Mouse (Mus musculus) myocyte (in vitro differentiated cells): ENCODE results near the gene Tob1. TPM values are rescaled to one million over a fixed set of nuclear protein-coding genes. Genes with fewer than 3 reads are reported as not detected.

Experiments
- H3K27me3 ChIP-seq: one replicate; pipeline ENCODE4 v1.6.1; 2011; ENCODE audit not compliant: control insufficient read depth, insufficient read depth, insufficient read length
- H3K36me3 ChIP-seq: one replicate; pipeline ENCODE4 v1.6.1; 2011; ENCODE audit not compliant: control insufficient read depth, insufficient read depth
- H3K4me2 ChIP-seq: one replicate; pipeline ENCODE4 v1.6.1; 2011; ENCODE audit warnings: low read depth, control low read depth
- H3K4me3 ChIP-seq: one replicate; pipeline ENCODE4 v1.5.1; 2011; ENCODE audit warnings: mild to moderate bottlenecking, control low read depth, moderate library complexity
- H3K79me2 ChIP-seq: one replicate; pipeline ENCODE4 v1.6.1; 2011; ENCODE audit not compliant: control insufficient read depth, insufficient read depth
- H3ac ChIP-seq: one replicate; pipeline ENCODE4 v1.6.1; 2011; ENCODE audit not compliant: control insufficient read depth, insufficient read length
- CEBPB ChIP-seq: IDR thresholded peaks from 2 replicates; pipeline ENCODE4 v1.6.1; 2011; ENCODE audit warnings: mild to moderate bottlenecking, moderate library complexity; ENCODE audit not compliant: poor library complexity, insufficient read depth, severe bottlenecking
- E2F4 ChIP-seq: IDR thresholded peaks from one replicate; pipeline ENCODE4 v1.6.1; 2011; ENCODE audit warnings: mild to moderate bottlenecking, control low read depth, moderate library complexity; ENCODE audit not compliant: insufficient read depth
- MAX ChIP-seq: IDR thresholded peaks from one replicate; pipeline ENCODE4 v1.6.1; 2011; ENCODE audit warnings: low read depth, mild to moderate bottlenecking, control low read depth
- MYOD1 ChIP-seq, 3 experiments: IDR thresholded peaks; one replicate each; pipeline ENCODE4 v1.6.1; 2011; ENCODE audit warnings: control low read depth in 2 of 3, low read depth in 2 of 3, mild to moderate bottlenecking in 2 of 3, moderate library complexity in 1 of 3; ENCODE audit not compliant: insufficient read length in 2 of 3, control insufficient read depth in 1 of 3
- MYOG ChIP-seq, 3 experiments: IDR thresholded peaks; one replicate each; pipeline ENCODE4 v1.6.1; 2011; ENCODE audit warnings: control low read depth in 2 of 3, low read depth in 2 of 3, mild to moderate bottlenecking in 2 of 3; ENCODE audit not compliant: insufficient read length in 2 of 3, control insufficient read depth in 1 of 3, insufficient read depth in 1 of 3
- POLR2A ChIP-seq: IDR thresholded peaks from one replicate; pipeline ENCODE4 v1.6.1; 2011; ENCODE audit warnings: low read depth, mild to moderate bottlenecking, control low read depth, moderate library complexity; ENCODE audit not compliant: insufficient read length
- POLR2AphosphoS2 ChIP-seq: IDR thresholded peaks from one replicate; pipeline ENCODE4 v1.6.1; 2011; ENCODE audit warnings: low read depth, control low read depth; ENCODE audit not compliant: insufficient read length
- REST ChIP-seq: IDR thresholded peaks from one replicate; pipeline ENCODE4 v1.6.1; 2011; ENCODE audit warnings: mild to moderate bottlenecking, control low read depth, moderate library complexity; ENCODE audit not compliant: insufficient read depth, insufficient read length
- SRF ChIP-seq: IDR thresholded peaks from one replicate; pipeline ENCODE4 v1.6.1; 2011; ENCODE audit warnings: low read depth; ENCODE audit not compliant: control insufficient read depth, insufficient read length
- TCF12 ChIP-seq: IDR thresholded peaks from one replicate; pipeline ENCODE4 v1.6.1; 2011; ENCODE audit warnings: mild to moderate bottlenecking, control low read depth; ENCODE audit not compliant: poor library complexity, insufficient read depth, severe bottlenecking
- TCF3 ChIP-seq: IDR thresholded peaks from one replicate; pipeline ENCODE4 v1.6.1; 2011; ENCODE audit warnings: low read depth, control low read depth; ENCODE audit not compliant: insufficient read length
- USF1 ChIP-seq: IDR thresholded peaks from one replicate; pipeline ENCODE4 v1.6.1; 2011; ENCODE audit warnings: low read depth, mild to moderate bottlenecking, control low read depth, moderate library complexity
- polyA plus RNA-seq: library from polyadenylated mRNA; unstranded; fragments of >200 nt; fragmentation: generic; extraction: Trizol; gene quantifications from one replicate; pipeline ENCODE4 v1.2.1, GENCODE M21; 2012; ENCODE audit warnings: missing spikeins

The Tob1 gene
- polyA plus RNA-seq, 1 experiment = 32.8 TPM

- no peaks in the 10 kb centered on the region for H3K27me3 ChIP-seq
- no peak for TF ChIP-seq TCF3
- TF ChIP-seq POLR2A = no peak
- TF ChIP-seq MYOD1 (IDR thresholded peaks at IDR 0.05; ENCODE audit: control insufficient read depth in 1 of 3, insufficient read length in 2 of 3, low read depth in 2 of 3) = no peak
- no peak overlapping the region for H3K4me2 ChIP-seq
- no peak overlapping the region for H3K4me3 ChIP-seq
- no peaks in the 10 kb centered on the region for H3K79me2 ChIP-seq
- no peaks in the 10 kb centered on the region for H3K36me3 ChIP-seq
- H3ac ChIP-seq = no peak overlapping the region
Observed at GRCm38 (mm10) chr11:94175288-94175687, 36.0 kb upstream of the Tob1 start.

- Histone ChIP-seq H3K27me3 (no peaks in the 10 kb centered on the region), H3K79me2 (no peaks in the 10 kb centered on the region), H3K4me3 (no peak overlapping the region), H3ac (no peak overlapping the region), H3K4me2 (no peak overlapping the region), H3K36me3 (no peaks in the 10 kb centered on the region)
- TF ChIP-seq POLR2AphosphoS2 (no peak), MYOD1 (IDR thresholded peaks at IDR 0.05; ENCODE audit: control insufficient read depth in 1 of 3, insufficient read length in 2 of 3, low read depth in 2 of 3) (peak in 1 of 3 experiments; percentile 17), MAX (no peak), TCF3 (no peak), MYOG (IDR thresholded peaks at IDR 0.05; ENCODE audit: control insufficient read depth in 1 of 3, insufficient read depth in 1 of 3, insufficient read length in 2 of 3, low read depth in 2 of 3) (peak in 1 of 3 experiments; percentile 51)
Observed at GRCm38 (mm10) chr11:94175694-94176093, 35.6 kb upstream of the Tob1 start.

- H3ac ChIP-seq = no peak overlapping the region
Observed at GRCm38 (mm10) chr11:94177841-94178585, 33.2 kb upstream of the Tob1 start.

GRCm38 (mm10) chr11:94179768-94180167, 31.5 kb upstream of the Tob1 start:
- Histone ChIP-seq H3K4me3 (no peak overlapping the region), H3K4me2 (no peak overlapping the region), H3K79me2 (no peaks in the 10 kb centered on the region), H3K36me3 (no peaks in the 10 kb centered on the region), H3ac (no peak overlapping the region), H3K27me3 (no peaks in the 10 kb centered on the region)
- TF ChIP-seq POLR2A (no peak), POLR2AphosphoS2 (no peak), REST (no peak), TCF12 (no peak), MYOD1 (IDR thresholded peaks at IDR 0.05; ENCODE audit: control insufficient read depth in 1 of 3, insufficient read length in 2 of 3, low read depth in 2 of 3) (no peak), TCF3 (no peak), MAX (no peak), CEBPB (no peak), USF1 (no peak), SRF (no peak), E2F4 (no peak), MYOG (IDR thresholded peaks at IDR 0.05; ENCODE audit: control insufficient read depth in 1 of 3, insufficient read depth in 1 of 3, insufficient read length in 2 of 3, low read depth in 2 of 3) (no peak)

More at GRCm38 (mm10) chr11:94177841-94178585, 33.2 kb upstream of the Tob1 start:
- no peaks in the 10 kb centered on the region for H3K79me2 ChIP-seq
- H3K4me2 ChIP-seq = no peak overlapping the region
- H3K27me3 ChIP-seq = no peaks in the 10 kb centered on the region
- H3K4me3 ChIP-seq = no peak overlapping the region
- TF ChIP-seq MYOG (IDR thresholded peaks at IDR 0.05; ENCODE audit: control insufficient read depth in 1 of 3, insufficient read depth in 1 of 3, insufficient read length in 2 of 3, low read depth in 2 of 3) (no peak), SRF (no peak), MYOD1 (IDR thresholded peaks at IDR 0.05; ENCODE audit: control insufficient read depth in 1 of 3, insufficient read length in 2 of 3, low read depth in 2 of 3) (no peak), POLR2A (no peak), MAX (no peak), POLR2AphosphoS2 (no peak), TCF3 (no peak), TCF12 (no peak), REST (no peak), CEBPB (no peak), E2F4 (no peak), USF1 (no peak)
- no peaks in the 10 kb centered on the region for H3K36me3 ChIP-seq

- H3K79me2 ChIP-seq = no peaks in the 10 kb centered on the region
- no peak overlapping the region for H3K4me2 ChIP-seq
- H3K4me3 ChIP-seq = no peak overlapping the region
- TF ChIP-seq CEBPB = no peak
- TF ChIP-seq POLR2A = no peak
- no peak for TF ChIP-seq POLR2AphosphoS2
- TF ChIP-seq MAX = no peak
- TF ChIP-seq TCF12 = no peak
- no peak for TF ChIP-seq MYOG (IDR thresholded peaks at IDR 0.05; ENCODE audit: control insufficient read depth in 1 of 3, insufficient read depth in 1 of 3, insufficient read length in 2 of 3, low read depth in 2 of 3)
- no peak for TF ChIP-seq REST
- no peaks in the 10 kb centered on the region for H3K27me3 ChIP-seq
- H3K36me3 ChIP-seq = no peaks in the 10 kb centered on the region
- H3ac ChIP-seq = no peak overlapping the region
Observed at GRCm38 (mm10) chr11:94180194-94180593, 31.1 kb upstream of the Tob1 start.
